Mouse (Mus musculus): ENCODE results near the gene Glud1. TPM values are rescaled to one million over a fixed set of nuclear protein-coding genes. Genes with fewer than 3 reads are reported as not detected.

Glud1 gene
- total and polyA plus RNA-seq, 2 experiments from 2014 or later, result 55.9 to 58.3 TPM

DNA sequence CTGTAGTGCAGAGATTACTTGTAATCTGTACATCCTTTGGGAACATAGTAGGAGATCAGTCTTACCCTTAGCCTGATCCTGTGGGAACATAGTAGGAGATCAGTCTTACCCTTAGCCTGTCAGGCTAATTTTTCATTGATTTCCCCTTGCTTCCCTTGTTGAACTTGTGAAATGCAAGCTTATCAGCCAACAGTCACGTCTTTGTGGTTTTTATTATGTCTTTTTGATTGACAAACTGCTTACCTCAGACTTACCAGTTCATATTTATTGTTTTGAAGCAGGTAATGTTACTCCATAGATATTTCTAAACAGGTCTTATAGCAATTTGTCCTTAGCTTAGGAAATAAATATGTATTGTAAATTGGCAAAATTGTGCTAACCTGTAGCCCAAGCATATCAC, 17.1 kb downstream of the Glud1 start:
- Histone ChIP-seq H3K36me3 (replicated peaks; ENCODE audit: control insufficient read depth, insufficient read depth, low read length) (peaks cover 71% of the 10 kb centered on the region), H3K9me3 (replicated peaks; ENCODE audit: control insufficient read depth, low read length) (no peaks in the 10 kb centered on the region), H3K27ac (ENCODE audit: low read depth) (no peak overlapping the region), H3K4me3 (ENCODE audit: low read depth, low read length) (no peak overlapping the region), H3K9ac (replicated peaks; ENCODE audit: low read depth, low read length) (no peak overlapping the region), H3K4me1 (ENCODE audit: control insufficient read depth, insufficient read depth) (no peaks in the 10 kb centered on the region), H3K27me3 (ENCODE audit: control insufficient read depth, insufficient read depth, low read length) (no peaks in the 10 kb centered on the region), H3K4me2 (ENCODE audit: low read depth, low read length) (no peak overlapping the region)
- TF ChIP-seq EP300 (IDR thresholded peaks at IDR 0.05; ENCODE audit: low read depth), result no peak
- TF ChIP-seq CTCF (IDR thresholded peaks at IDR 0.05; ENCODE audit: low read depth), result no peak
- ATAC-seq (ENCODE audit: insufficient read depth, low read depth) (no peak), DNase-seq (ENCODE audit: low spot score) (no peak)
- WGBS, result 64% methylated on average over 1 of the region's 1 CpGs

- peaks cover 74% of the 10 kb centered on the region for H3K36me3 ChIP-seq (replicated peaks; ENCODE audit: control insufficient read depth, insufficient read depth, low read length)
Observed at GRCm38 (mm10) chr14:34330657-34331158, 20.2 kb downstream of the Glud1 start.

DNA sequence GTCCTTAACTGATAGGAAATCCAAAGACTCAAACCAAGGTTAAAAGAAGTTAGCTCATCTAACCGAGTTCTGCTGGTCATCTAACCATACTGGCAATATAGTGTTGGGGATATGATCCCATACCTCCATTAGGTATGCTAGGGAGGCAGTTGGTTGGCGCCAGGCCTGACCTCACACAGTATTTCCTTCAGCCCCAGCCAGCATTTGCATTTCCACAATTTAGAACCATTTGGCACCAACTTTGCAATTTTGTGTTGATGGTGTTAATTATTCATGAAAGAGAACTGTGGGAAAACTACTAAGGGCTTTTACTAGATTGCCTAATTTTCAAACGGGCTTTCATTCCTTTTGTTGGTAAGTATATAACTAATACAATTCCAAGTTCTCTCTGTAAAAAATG, 21.4 kb downstream of the Glud1 start:
- H3K4me2 ChIP-seq (ENCODE audit: low read depth, low read length), result no peak overlapping the region
- peaks cover 77% of the 10 kb centered on the region for H3K36me3 ChIP-seq (replicated peaks; ENCODE audit: control insufficient read depth, insufficient read depth, low read length)
- H3K27me3 ChIP-seq (ENCODE audit: control insufficient read depth, insufficient read depth, low read length), result no peaks in the 10 kb centered on the region
- no peak overlapping the region for H3K27ac ChIP-seq (ENCODE audit: low read depth)
- H3K4me1 ChIP-seq (ENCODE audit: control insufficient read depth, insufficient read depth), result no peaks in the 10 kb centered on the region
- TF ChIP-seq CTCF (IDR thresholded peaks at IDR 0.05; ENCODE audit: low read depth), result no peak
- ATAC-seq (ENCODE audit: insufficient read depth, low read depth) (no peak), DNase-seq (ENCODE audit: low spot score) (no peak)
- no peaks in the 10 kb centered on the region for H3K9me3 ChIP-seq (replicated peaks; ENCODE audit: control insufficient read depth, low read length)
- no peak overlapping the region for H3K9ac ChIP-seq (replicated peaks; ENCODE audit: low read depth, low read length)
- WGBS, result 89% methylated on average over 3 of the region's 3 CpGs
- no peak overlapping the region for H3K4me3 ChIP-seq (ENCODE audit: low read depth, low read length)

More at GRCm38 (mm10) chr14:34330657-34331158, 20.2 kb downstream of the Glud1 start:
- no peak overlapping the region for H3K4me3 ChIP-seq (ENCODE audit: low read depth, low read length)
- H3K27me3 ChIP-seq (ENCODE audit: control insufficient read depth, insufficient read depth, low read length), result no peaks in the 10 kb centered on the region
- DNase-seq (ENCODE audit: low spot score) (no peak), ATAC-seq (ENCODE audit: insufficient read depth, low read depth) (no peak)
- H3K27ac ChIP-seq (ENCODE audit: low read depth), result no peak overlapping the region
- 93% methylated on average over 9 of the region's 9 CpGs for WGBS
- H3K4me1 ChIP-seq (ENCODE audit: control insufficient read depth, insufficient read depth), result no peaks in the 10 kb centered on the region
- no peak overlapping the region for H3K4me2 ChIP-seq (ENCODE audit: low read depth, low read length)
- H3K9me3 ChIP-seq (replicated peaks; ENCODE audit: control insufficient read depth, low read length), result no peaks in the 10 kb centered on the region
- no peak overlapping the region for H3K9ac ChIP-seq (replicated peaks; ENCODE audit: low read depth, low read length)
- TF ChIP-seq EP300 (IDR thresholded peaks at IDR 0.05; ENCODE audit: low read depth) (no peak), CTCF (IDR thresholded peaks at IDR 0.05; ENCODE audit: low read depth) (no peak)

DNA sequence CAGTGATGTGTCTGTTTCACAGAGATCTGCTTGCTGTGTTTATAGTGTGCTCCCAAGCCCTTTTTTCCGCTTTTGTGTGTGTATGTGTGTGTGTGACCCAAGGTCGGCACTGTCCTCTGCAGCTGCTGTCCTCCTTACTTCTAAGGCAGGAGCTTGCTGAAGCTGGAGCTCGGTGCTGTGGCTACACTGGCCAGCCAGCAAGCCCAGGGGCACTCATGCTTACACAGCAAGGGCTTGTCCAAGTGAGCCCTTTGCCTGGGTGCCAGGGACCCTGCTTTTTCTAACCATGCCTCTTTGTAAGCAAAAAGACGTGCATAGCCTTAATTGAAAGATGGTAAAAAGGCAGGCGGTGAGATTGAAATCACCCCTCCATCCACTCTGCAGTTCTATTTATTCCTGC, 21.9 kb downstream of the Glud1 start:
- no peak overlapping the region for H3K4me3 ChIP-seq (ENCODE audit: low read depth, low read length)
- no peak overlapping the region for H3K9ac ChIP-seq (replicated peaks; ENCODE audit: low read depth, low read length)
- H3K36me3 ChIP-seq (replicated peaks; ENCODE audit: control insufficient read depth, insufficient read depth, low read length), result peaks cover 80% of the 10 kb centered on the region
- H3K9me3 ChIP-seq (replicated peaks; ENCODE audit: control insufficient read depth, low read length), result no peaks in the 10 kb centered on the region
- TF ChIP-seq EP300 (IDR thresholded peaks at IDR 0.05; ENCODE audit: low read depth), result no peak
- TF ChIP-seq CTCF (IDR thresholded peaks at IDR 0.05; ENCODE audit: low read depth), result no peak
- 90% methylated on average over 5 of the region's 5 CpGs for WGBS
- ATAC-seq (ENCODE audit: insufficient read depth, low read depth) (no peak), DNase-seq (ENCODE audit: low spot score) (no peak)
- H3K27me3 ChIP-seq (ENCODE audit: control insufficient read depth, insufficient read depth, low read length), result no peaks in the 10 kb centered on the region
- no peak overlapping the region for H3K27ac ChIP-seq (ENCODE audit: low read depth)
- no peaks in the 10 kb centered on the region for H3K4me1 ChIP-seq (ENCODE audit: control insufficient read depth, insufficient read depth)
- no peak overlapping the region for H3K4me2 ChIP-seq (ENCODE audit: low read depth, low read length)

- Histone ChIP-seq H3K4me3 (ENCODE audit: low read depth, low read length) (no peak overlapping the region), H3K9ac (replicated peaks; ENCODE audit: low read depth, low read length) (no peak overlapping the region), H3K9me3 (replicated peaks; ENCODE audit: control insufficient read depth, low read length) (no peaks in the 10 kb centered on the region), H3K27me3 (ENCODE audit: control insufficient read depth, insufficient read depth, low read length) (no peaks in the 10 kb centered on the region), H3K4me2 (ENCODE audit: low read depth, low read length) (no peak overlapping the region), H3K4me1 (ENCODE audit: control insufficient read depth, insufficient read depth) (no peaks in the 10 kb centered on the region), H3K27ac (ENCODE audit: low read depth) (no peak overlapping the region), H3K36me3 (replicated peaks; ENCODE audit: control insufficient read depth, insufficient read depth, low read length) (peaks cover 92% of the 10 kb centered on the region)
- TF ChIP-seq EP300 (IDR thresholded peaks at IDR 0.05; ENCODE audit: low read depth), result no peak
- no peak for TF ChIP-seq CTCF (IDR thresholded peaks at IDR 0.05; ENCODE audit: low read depth)
- no peak for ATAC-seq (ENCODE audit: insufficient read depth, low read depth)
- WGBS, result 85% methylated on average over 1 of the region's 1 CpGs
- no peak for DNase-seq (ENCODE audit: low spot score)
Observed at GRCm38 (mm10) chr14:34339446-34339845, 28.9 kb downstream of the Glud1 start.

DNA sequence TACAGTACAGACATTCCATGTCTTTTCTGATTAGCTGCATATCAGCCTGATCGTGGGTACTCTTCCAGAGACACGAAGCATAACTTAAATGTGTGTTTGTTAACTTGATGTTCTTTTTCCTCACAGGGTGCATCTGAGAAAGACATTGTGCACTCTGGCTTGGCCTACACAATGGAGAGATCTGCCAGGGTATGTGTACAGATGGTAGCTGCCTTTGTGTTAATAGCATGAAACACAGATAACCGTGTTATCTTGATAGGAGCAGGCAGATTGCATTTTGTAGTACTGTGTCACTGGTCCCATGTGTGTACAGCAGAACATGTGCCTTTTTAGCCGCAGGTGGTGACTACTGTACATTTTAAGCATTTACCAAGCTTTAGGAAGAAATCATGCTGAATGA, 31.5 kb downstream of the Glud1 start:
- H3K27me3 ChIP-seq (ENCODE audit: control insufficient read depth, insufficient read depth, low read length), result no peaks in the 10 kb centered on the region
- H3K4me1 ChIP-seq (ENCODE audit: control insufficient read depth, insufficient read depth), result no peaks in the 10 kb centered on the region
- H3K27ac ChIP-seq (ENCODE audit: low read depth), result no peak overlapping the region
- ATAC-seq (ENCODE audit: insufficient read depth, low read depth) (no peak), DNase-seq (ENCODE audit: low spot score) (no peak)
- no peak for TF ChIP-seq CTCF (IDR thresholded peaks at IDR 0.05; ENCODE audit: low read depth)
- TF ChIP-seq EP300 (IDR thresholded peaks at IDR 0.05; ENCODE audit: low read depth), result no peak
- no peak overlapping the region for H3K9ac ChIP-seq (replicated peaks; ENCODE audit: low read depth, low read length)
- 80% methylated on average over 4 of the region's 4 CpGs for WGBS
- no peak overlapping the region for H3K4me3 ChIP-seq (ENCODE audit: low read depth, low read length)
- H3K4me2 ChIP-seq (ENCODE audit: low read depth, low read length), result no peak overlapping the region
- no peaks in the 10 kb centered on the region for H3K9me3 ChIP-seq (replicated peaks; ENCODE audit: control insufficient read depth, low read length)
- peaks cover 68% of the 10 kb centered on the region for H3K36me3 ChIP-seq (replicated peaks; ENCODE audit: control insufficient read depth, insufficient read depth, low read length)
